Mouse (Mus musculus) urinary bladder, adult 2 months (tissue): ENCODE data around the gene Rrm1. TPM values are rescaled to one million over a fixed set of nuclear protein-coding genes. Genes with fewer than 3 reads are reported as not detected.
"Not testable (repeated sequence)": the region's sequence is repeated elsewhere in the genome, so short reads cannot be mapped to it uniquely, and the experiment has no call there.

ENCODE experiments used
- DNase-seq: peaks from one replicate; pipeline ENCODE4 v3.0.0; 2022; ENCODE audit warnings: low spot score
- polyA plus RNA-seq: library from polyadenylated mRNA; depleted of rRNA; stranded (reverse); fragments of >200 nt; gene quantifications from 2 replicates; pipeline ENCODE4 v1.2.3, GENCODE M21; 2012

The Rrm1 gene
- polyA plus RNA-seq, 1 experiment = 21.9 TPM

GRCm38 (mm10) chr7:102477377-102477776 lies 35.9 kb downstream of the Rrm1 start:
- no peak for DNase-seq

GRCm38 (mm10) chr7:102478425-102478824 lies 36.9 kb downstream of the Rrm1 start:
- no peak for DNase-seq

- no peak for DNase-seq
Observed at GRCm38 (mm10) chr7:102478926-102479325, 37.4 kb downstream of the Rrm1 start.

GRCm38 (mm10) chr7:102479368-102480078 lies 38.0 kb downstream of the Rrm1 start:
- DNase-seq = no peak

- no peak for DNase-seq
Observed at GRCm38 (mm10) chr7:102480821-102481220, 39.3 kb downstream of the Rrm1 start.

- no peak for DNase-seq
Observed at GRCm38 (mm10) chr7:102481579-102481978, 40.1 kb downstream of the Rrm1 start, which contains the start of gene Olfr543. Gene Olfr543 (minus strand): TSS chr7:102481679.

- no peak for DNase-seq
Observed at GRCm38 (mm10) chr7:102483665-102484064, 42.2 kb downstream of the Rrm1 start.

- DNase-seq = not testable (repeated sequence)
Observed at GRCm38 (mm10) chr7:102484766-102485165, 43.3 kb downstream of the Rrm1 start.

GRCm38 (mm10) chr7:102486105-102486504 lies 44.6 kb downstream of the Rrm1 start:
- no peak for DNase-seq

GRCm38 (mm10) chr7:102488161-102488560 lies 46.7 kb downstream of the Rrm1 start, which contains the start of gene Olfr544:
Gene Olfr544 (minus strand): TSS chr7:102488313.
- no peak for DNase-seq

GRCm38 (mm10) chr7:102494416-102494815 lies 52.9 kb downstream of the Rrm1 start:
- not testable (repeated sequence) for DNase-seq

- no peak for DNase-seq
Observed at GRCm38 (mm10) chr7:102499473-102499872, 58.0 kb downstream of the Rrm1 start, which contains the start of gene Olfr545. Gene Olfr545 (minus strand): TSS chr7:102499573.

- DNase-seq = no peak
Observed at GRCm38 (mm10) chr7:102501986-102502385, 60.5 kb downstream of the Rrm1 start.

GRCm38 (mm10) chr7:102506848-102507247 lies 65.4 kb downstream of the Rrm1 start:
- DNase-seq = peak; percentile 47

- no peak for DNase-seq
Observed at GRCm38 (mm10) chr7:102508066-102508465, 66.6 kb downstream of the Rrm1 start.

GRCm38 (mm10) chr7:102508666-102509065 lies 67.2 kb downstream of the Rrm1 start:
- no peak for DNase-seq

- no peak for DNase-seq
Observed at GRCm38 (mm10) chr7:102509726-102510125, 68.2 kb downstream of the Rrm1 start.

- no peak for DNase-seq
Observed at GRCm38 (mm10) chr7:102511927-102512326, 70.4 kb downstream of the Rrm1 start.

- DNase-seq = peak; percentile 93
Observed at GRCm38 (mm10) chr7:102512814-102513435, 71.4 kb downstream of the Rrm1 start.

- no peak for DNase-seq
Observed at GRCm38 (mm10) chr7:102514144-102514543, 72.6 kb downstream of the Rrm1 start.

- DNase-seq = no peak
Observed at GRCm38 (mm10) chr7:102516261-102517050, 75.0 kb downstream of the Rrm1 start.

GRCm38 (mm10) chr7:102517051-102517335 lies 75.5 kb downstream of the Rrm1 start:
- no peak for DNase-seq
